Mouse (Mus musculus): Measurements from ENCODE around the gene Efhc1.

- TF ChIP-seq CTCF (IDR thresholded peaks at IDR 0.05; ENCODE audit: insufficient read depth, low read depth, low read length) = no peak
- TF ChIP-seq POLR2A (IDR thresholded peaks at IDR 0.05; ENCODE audit: insufficient read depth, low read depth, low read length) = no peak
Measured at GRCm38 (mm10) chr1:20917496-20918050, 33.9 kb upstream of the Efhc1 start.
